Mouse (Mus musculus): ENCODE data around the gene Crygc. TPM values are rescaled to one million over a fixed set of nuclear protein-coding genes. Genes with fewer than 3 reads are reported as not detected.

The Crygc gene
- total RNA-seq, 2 experiments from 2014 or later, result not detected

DNA sequence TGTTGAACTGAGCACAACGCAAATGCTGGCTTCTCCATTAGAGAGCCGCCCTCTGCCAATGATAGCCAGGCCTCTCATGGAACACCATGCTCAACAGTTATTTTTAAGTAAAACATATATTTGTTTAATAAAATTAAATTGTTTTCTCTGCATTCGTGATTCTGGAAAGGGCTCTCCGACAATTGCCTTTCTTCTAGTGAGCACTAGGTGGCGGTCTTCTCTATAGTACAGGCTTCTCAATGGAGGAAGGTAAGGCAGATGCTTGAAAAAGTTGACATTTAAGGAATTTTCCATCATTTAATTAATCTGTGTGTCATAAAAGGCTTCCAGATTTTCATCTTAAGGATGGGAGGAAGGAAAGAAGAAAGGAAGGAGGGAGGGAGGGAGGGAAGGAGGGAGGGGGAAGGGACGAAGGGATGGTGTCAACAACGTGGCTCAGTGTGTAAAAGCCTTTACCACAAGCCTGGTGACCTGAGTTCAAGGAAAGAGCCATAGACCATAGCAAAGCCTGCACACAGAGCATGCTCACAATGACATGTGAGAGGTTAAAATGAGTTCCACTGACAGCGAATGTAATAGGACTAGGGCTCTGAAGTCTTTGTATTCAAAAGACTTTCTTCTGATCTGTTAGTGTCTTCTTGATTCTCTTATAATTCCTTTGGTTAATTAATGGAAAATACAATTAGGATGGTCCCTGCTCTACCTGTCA, 26.9 kb downstream of the Crygc start:
- TF ChIP-seq CTCF (conservative IDR thresholded peaks at IDR 0.05), result peak; percentile 87
- Histone ChIP-seq H3K4me3 (no peak overlapping the region; the same call in 1 of the 2 replicates), H3K27ac (no peak overlapping the region)
- DNase-seq (ENCODE audit: low spot score in 2 of 2), result peak; percentile 18 to 44

DNA sequence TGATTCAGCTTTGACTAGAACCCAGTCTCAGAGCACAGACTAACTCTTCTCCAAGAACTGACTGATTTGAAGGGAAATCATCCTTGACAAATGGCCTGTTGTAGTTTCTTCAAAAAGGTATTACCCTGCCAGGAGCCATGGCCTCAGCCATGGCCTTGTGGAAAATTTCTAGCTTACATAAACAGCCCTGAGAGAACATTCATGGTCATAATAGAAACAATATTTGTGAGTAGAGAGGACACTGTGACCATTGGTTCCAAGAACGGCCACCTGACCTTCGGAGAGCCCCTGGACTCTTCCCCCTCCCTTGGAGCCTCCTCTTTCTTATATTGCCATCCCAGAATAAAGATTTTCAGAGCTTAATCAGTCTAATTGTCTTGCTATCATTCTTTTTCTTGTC, 30.1 kb downstream of the Crygc start:
- Histone ChIP-seq H3K27ac (no peak overlapping the region), H3K4me3 (no peak overlapping the region)
- no peak for TF ChIP-seq CTCF (conservative IDR thresholded peaks at IDR 0.05)
- DNase-seq (ENCODE audit: low spot score in 2 of 2), result no peak

DNA sequence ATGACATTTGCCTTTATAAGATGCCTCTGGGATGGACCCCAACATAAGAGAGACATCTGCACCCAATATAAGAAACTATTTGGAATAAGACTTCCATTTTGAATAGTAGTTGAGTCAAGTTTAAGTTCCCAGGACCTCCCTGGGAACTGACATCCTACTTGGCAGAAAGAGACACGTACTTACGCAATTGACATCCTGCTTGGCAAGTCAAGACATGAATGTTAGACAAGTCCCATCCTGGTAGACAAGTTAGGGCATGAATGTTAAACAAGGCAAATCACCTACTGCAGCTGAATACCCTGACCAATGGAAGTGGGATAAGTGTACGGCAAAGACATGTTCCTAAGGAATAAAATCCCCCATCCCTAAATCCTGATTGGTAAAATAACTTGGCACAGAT, 31.7 kb downstream of the Crygc start:
- no peak for DNase-seq (ENCODE audit: low spot score in 2 of 2)
- TF ChIP-seq CTCF (conservative IDR thresholded peaks at IDR 0.05), result no peak

DNA sequence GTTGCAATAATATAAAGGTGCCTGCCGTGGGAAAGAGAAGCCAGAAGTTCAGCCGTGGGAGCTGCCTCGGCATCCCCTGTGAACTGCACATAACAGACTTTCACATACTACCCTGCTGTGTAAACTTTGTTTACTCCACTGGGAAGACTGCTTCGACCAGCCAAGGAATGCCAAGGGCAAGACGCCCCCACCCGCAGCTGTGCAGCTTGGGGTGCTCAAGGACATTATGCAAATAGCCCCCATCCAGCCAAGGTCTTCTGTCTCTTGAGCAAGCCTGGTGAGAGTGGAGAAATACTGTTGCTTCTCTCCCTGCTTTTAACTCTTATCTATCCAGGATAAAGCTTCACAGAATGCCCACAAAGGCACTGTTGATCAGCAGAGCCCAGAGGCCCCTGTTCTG, 32.7 kb downstream of the Crygc start:
- no peak for DNase-seq (ENCODE audit: low spot score in 2 of 2)
- H3K4me3 ChIP-seq, result no peak overlapping the region
- H3K27ac ChIP-seq, result no peak overlapping the region
- TF ChIP-seq CTCF (conservative IDR thresholded peaks at IDR 0.05), result no peak

More for the DNA sequence above, 31.7 kb downstream of the Crygc start:
- H3K27ac ChIP-seq, result no peak overlapping the region
- no peak overlapping the region for H3K4me3 ChIP-seq

DNA sequence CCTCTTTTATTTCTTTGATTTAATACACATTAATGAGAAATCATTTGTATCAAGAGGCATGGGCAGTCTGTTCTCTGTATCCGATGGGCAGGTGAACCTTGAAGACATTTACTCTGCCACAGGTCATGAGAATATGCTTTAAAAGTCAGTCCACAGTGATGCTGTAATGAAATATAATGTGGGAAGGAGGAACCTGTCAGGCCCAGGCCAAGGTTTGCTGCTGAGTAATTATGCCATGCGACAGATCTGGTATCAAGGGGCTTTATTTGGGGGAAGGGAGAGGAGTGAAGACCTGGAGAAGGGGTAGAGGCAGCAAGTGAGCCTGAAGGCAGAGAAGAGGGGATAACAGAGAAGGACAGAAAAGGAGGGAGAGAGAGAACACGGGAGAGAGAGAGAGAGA, 33.8 kb downstream of the Crygc start:
- no peak for TF ChIP-seq CTCF (conservative IDR thresholded peaks at IDR 0.05)

DNA sequence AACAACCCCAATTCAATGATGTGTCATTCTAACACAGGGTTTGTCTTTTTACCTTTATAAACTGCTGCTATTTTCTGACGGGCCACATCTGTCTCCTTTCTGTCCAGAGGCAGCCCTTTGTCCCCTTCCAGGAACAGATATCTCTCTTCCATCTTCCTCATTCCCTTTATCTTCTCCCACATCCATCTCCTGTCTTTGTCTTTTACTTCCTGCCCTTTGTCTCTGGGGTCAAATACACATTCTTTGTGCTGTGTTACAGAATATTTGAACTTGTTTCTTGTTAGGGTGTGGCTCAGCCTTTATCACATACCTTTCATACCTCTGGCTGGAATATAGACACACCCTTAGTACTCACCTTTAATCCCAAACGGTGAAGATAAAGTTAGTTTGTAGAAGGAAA, 35.9 kb downstream of the Crygc start:
- Histone ChIP-seq H3K4me3 (no peak overlapping the region), H3K27ac (no peak overlapping the region)
- TF ChIP-seq CTCF (conservative IDR thresholded peaks at IDR 0.05), result no peak
- DNase-seq (ENCODE audit: low spot score in 2 of 2), result no peak

More for the DNA sequence above, 33.8 kb downstream of the Crygc start:
- no peak for DNase-seq (ENCODE audit: low spot score in 2 of 2)
- H3K4me3 ChIP-seq, result no peak overlapping the region
- no peak overlapping the region for H3K27ac ChIP-seq

DNA sequence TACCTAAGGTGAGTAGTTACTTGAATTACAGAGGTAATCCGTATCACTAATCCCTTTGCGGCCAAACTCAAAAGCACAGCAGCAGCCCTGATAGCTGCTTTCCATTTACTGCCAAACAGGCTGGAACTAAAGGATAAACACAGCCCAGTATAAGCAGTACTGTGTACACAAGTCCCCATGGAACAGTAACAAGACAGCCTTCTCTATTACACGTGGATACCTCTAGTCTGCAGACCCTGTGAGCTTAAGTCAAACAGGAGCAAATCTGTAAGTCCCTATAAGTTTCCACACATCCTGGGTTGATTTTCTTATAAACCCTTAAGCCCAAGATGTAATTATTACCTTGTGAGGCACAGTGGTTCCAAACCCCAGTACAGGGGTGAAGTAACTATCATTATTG, 38.0 kb downstream of the Crygc start:
- Histone ChIP-seq H3K4me3 (no peak overlapping the region), H3K27ac (no peak overlapping the region)
- no peak for TF ChIP-seq CTCF (conservative IDR thresholded peaks at IDR 0.05)
- DNase-seq (ENCODE audit: low spot score in 2 of 2), result no peak

DNA sequence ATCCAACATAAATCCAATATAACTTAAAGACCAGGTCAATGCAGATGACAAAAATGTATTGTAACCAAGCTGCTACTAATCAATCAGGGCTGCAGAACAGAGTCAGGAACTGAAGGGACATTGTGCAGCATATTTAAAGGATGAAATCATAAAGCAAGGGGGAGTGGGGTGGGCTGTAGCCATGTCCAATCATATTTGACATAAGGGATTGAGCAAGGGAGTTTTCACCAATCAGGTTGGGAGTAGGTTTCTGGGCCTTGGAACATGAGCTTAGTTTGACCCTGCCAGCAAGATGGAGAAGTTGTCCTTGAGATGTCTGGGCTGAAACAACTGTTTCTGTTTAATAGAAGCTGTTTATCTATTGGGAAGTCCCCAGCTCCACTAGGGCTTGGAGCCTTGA, 40.8 kb downstream of the Crygc start, which contains the start of gene Akr1cl:
Gene Akr1cl, minus strand, starts transcription at position 119 of the 400 bp plus-strand sequence.
- no peak for TF ChIP-seq CTCF (conservative IDR thresholded peaks at IDR 0.05)

DNA sequence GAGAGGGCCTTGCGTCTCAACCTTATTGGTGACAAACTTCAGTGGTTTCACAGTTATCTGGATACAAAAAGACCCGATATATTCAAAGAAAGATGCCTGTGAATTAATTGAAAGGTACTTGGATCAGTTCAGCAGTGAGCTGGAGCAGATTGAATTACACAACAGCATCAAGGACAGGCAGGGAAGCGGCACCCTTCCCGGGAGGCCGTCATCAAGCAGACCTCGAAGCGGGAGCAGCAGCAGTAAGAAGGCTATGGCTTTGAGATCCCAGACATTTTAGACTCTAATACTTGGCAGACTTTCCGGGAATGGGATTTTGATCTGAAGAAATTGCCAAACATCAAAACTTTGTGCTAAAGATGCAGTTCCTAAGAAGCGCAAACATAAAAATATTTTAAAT, 45.3 kb downstream of the Crygc start:
- TF ChIP-seq CTCF (conservative IDR thresholded peaks at IDR 0.05), result no peak
- H3K27ac ChIP-seq, result no peak overlapping the region
- no peak overlapping the region for H3K4me3 ChIP-seq
- DNase-seq (ENCODE audit: low spot score in 2 of 2), result no peak

More for the DNA sequence above, 40.8 kb downstream of the Crygc start, which contains the start of gene Akr1cl:
- no peak within 1 kb of the TSS for H3K27ac ChIP-seq
- no peak for DNase-seq (ENCODE audit: low spot score in 2 of 2)
- H3K4me3 ChIP-seq, result no peak within 1 kb of the TSS

Other genes with a start within 250 kb of the Crygc start
- gene Plekhm3, start 116.9 kb downstream of the Crygc start, total RNA-seq (2021), result 10 to 100 TPM; 35.6 to 36.0 TPM
- gene Akr1cl, start 40.9 kb downstream of the Crygc start, total RNA-seq (2021), result not detected
- gene Cryge, start 22.5 kb downstream of the Crygc start, total RNA-seq (2021), result not detected
- gene Crygd, start 10.2 kb downstream of the Crygc start, total RNA-seq (2021), result not detected
- gene Crygb, start 8.6 kb upstream of the Crygc start, total RNA-seq (2021), result not detected
- under 1 TPM in 1 of 2 experiments, not detected in 1; 0.87 TPM for gene Cryga, start 29.7 kb upstream of the Crygc start, total RNA-seq (2021)
- gene Gm28845, start 45.9 kb upstream of the Crygc start, total RNA-seq (2021), result under 1 TPM in 1 of 2 experiments, not detected in 1; 0.76 TPM
- gene D630023F18Rik, start 49.5 kb upstream of the Crygc start, total RNA-seq (2021), result 1 to 10 TPM; 8.4 to 8.8 TPM
- gene Idh1, start 112.8 kb upstream of the Crygc start, total RNA-seq (2021), result 10 to 100 TPM; 41.5 to 49.6 TPM
- gene Pikfyve, start 113.0 kb upstream of the Crygc start, total RNA-seq (2021), result 10 to 100 TPM; 43.8 to 47.7 TPM
- gene Pth2r, start 208.4 kb upstream of the Crygc start, total RNA-seq (2021), result under 1 TPM; 0.25 to 0.28 TPM

Measured in layer of hippocampus, adult 2 months (tissue).